Mouse (Mus musculus): ENCODE measurements at regions not wholly inside any gene's neighbourhood (a gene's known extent, or its start where the extent isn't known, plus 50 kb on each side); places are given as distances from the start of the nearest gene placed in this dataset.

DNA sequence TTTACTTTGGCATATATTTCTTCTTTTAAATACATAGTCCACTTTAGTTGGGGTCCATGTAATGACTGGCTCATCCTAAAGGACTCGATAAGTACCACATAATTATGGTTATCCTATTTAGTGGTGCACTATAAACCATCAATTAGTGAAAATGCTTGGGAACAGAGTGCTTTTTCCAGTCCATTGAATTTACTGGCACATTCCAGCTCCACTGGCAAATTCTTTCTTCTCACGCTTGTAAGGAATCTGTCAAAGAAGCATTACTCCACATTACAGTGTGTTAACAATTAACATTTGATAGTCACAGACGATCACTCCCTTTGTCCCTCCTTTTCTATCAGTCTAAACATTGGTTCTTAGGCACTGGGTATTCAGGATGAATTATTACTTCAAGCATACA, 241.7 kb upstream of the Gli3 start:
- no peak for DNase-seq (ENCODE audit: low spot score in 2 of 2)

DNA sequence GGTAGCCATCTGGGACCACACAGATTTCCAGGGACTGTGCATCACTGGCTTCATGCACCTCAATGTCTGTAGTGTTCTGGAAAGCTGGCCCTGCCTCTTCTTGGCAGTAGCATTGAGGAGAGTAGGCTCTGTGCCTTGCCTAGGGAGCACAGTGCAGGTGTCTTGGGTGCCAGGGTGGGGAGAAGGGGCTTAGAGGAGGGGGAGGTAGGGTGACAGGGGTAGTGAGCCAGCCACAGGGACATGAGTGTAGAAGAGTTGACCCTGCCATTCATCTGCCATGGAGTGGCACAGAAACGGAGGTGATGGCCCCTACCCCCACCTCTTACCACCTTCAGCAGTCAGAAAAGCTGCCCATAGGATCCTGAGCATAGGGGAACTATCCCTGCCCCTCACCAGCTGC, 235.4 kb upstream of the Gli3 start:
- DNase-seq (ENCODE audit: low spot score in 2 of 2), result no peak
